Mouse (Mus musculus): Measurements from ENCODE around the gene Kalrn.
A peak's percentile ranks its signal among the peaks of the same experiment; 100 is the strongest.

Kalrn gene

DNA sequence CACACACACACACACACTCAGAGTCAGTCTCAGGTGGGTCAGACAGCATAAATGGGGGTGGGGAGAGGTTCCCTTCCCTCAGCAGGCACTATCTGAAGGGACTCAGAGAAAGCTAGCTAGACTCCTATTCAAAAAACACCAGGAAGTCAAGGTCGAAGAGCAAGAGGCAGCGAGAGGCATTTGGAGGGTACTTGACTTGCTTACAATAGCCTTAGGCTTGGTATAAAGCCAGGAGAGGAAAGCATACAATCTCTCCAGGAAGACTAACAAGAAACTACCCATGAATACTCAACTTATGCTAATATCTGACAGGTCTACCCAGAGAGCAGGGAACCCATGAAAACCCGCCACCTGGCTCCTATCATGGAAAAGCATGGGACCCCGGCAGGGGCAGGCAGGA lies 543.0 kb downstream of the Kalrn start:
- no peak for DNase-seq

DNA sequence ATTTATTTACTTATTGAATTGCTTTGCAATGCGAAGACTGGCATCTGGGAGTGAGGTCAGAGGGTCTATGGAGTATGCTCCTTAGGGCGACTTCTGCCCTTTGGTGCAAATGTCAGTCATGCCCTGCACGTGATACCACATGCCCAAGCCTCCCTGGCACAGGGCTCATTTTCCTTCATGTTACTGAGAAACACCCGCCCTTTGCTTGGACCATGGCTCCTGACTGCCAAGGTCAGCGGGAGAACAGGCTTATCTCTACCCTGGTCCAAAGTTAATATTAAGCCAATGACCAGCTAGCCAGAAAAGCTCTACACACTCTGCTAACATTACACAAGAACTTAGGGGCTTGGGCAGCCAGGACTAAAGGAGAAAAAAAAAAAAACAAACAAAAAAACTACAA lies 543.5 kb downstream of the Kalrn start:
- DNase-seq = peak in 1 of 2 experiments; percentile 11

DNA sequence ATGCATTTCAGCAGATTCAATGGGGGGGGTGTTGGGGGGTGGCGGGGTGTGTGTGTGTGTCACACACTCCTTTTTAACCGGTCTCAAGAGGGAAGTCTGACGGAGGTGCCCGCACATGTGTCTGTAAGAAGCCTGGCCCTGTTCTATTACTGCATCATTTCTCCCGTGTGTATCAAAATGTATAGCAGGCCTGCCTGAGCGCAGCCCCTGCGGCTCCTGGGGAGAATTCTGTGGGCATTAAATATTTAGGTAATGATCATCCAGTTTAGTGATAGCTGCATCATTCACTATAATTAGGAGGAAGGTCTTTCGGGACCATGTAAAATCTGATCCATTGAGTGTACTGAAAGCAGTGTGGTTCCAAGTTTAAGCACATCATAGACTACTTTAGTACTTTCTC lies 556.1 kb downstream of the Kalrn start:
- DNase-seq = no peak

DNA sequence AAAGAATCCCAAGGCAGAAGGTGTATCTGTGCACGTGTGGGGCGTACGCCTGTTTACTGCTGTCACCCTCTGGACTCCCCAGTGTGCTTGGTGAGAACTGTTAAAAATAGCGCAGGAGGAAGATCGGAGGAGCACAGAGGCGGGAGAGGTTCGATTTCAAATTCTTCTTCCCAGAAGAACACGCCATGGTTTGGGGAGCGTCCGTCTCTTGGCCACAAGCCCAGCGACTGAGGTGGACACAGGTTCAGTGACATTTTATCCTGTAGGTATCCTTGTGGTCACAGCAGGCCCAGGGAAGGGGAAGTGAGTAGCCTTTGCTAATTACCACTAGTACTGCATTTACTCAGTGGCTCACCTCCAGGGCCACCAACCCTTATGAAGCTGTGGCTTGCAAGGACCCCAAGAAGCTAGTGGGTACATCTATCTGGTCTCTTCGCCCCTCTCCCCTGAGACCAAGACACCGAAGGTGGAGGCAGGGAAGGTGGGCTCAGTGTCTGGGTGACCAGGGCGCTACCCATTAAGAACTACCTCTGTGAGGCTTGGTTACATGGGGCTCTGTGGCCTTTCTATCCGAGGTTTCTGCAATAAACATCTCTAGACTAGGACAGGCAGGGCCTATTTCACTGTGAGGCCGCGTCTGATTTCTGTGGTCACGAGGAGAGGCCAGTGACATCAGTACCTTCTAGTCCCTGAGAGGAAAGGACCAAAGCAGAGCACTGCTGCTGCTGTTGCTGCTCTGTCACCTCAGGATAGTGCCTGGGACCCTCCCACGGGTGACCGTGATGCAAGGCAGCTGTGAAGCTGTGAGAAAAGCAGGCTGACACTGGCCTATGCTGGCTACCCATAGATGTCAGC lies 561.1 kb downstream of the Kalrn start:
- no peak for DNase-seq

DNA sequence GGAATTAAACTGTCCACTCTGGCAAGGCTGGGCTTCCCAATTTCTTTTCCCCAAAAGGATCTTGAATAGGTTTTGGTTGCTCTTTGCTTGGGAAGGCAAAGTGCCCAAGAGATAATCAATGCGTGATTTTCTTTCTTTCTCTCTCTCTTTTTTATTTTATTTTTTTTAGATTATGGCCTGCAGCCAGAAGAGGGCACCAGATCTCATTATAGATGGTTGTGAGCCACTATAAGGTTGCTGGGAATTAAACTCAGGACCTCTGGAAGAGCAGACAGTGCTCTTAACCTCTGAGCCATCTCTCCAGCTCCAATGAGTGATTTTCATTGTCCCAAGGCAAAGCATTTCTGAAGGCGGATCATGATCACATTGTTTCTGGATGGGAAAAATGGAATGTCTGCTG lies 563.8 kb downstream of the Kalrn start:
- DNase-seq = no peak

DNA sequence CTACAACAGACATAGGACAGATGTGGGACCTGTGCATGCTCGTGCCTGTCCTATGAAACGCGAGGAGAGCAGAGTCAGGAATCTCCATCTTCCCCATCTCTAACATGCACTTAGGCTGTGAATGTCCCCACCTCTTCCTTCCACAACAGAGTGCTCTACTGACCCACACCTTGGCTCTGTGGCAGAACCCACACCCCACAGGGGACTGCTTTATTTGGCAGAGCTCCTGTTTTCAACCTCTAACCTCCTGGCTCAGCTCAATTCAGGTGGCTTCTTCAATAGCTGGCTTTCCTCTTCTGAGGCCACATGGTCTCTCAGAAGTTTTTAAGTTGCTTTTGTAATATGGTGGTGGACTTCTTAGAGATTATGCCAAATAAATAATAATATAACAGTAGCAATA lies 567.3 kb downstream of the Kalrn start:
- DNase-seq = peak in 1 of 2 experiments; percentile 60

DNA sequence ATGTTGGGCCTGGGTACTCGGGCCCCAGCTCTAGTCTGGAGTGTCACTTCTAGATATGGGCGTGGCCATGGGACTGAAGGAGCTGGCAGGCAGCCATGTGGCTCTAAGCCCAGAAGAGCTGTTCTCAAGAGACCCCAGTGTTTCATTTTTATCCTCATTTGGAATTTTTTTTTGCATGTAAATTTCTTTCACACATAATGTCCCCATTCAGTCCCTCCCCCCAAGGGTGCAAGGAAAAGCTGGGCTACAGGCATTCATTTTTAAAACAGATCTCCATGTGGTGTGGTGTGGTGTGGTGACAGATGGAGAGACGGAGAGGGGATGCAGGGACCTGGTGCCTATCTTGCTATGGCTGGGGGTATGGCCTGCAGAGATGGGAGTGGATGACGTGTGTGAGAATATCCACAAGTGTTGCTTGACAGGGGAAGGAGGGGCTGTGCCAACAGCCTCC lies 569.2 kb downstream of the Kalrn start:
- peak; percentile 57 to 76 for DNase-seq

DNA sequence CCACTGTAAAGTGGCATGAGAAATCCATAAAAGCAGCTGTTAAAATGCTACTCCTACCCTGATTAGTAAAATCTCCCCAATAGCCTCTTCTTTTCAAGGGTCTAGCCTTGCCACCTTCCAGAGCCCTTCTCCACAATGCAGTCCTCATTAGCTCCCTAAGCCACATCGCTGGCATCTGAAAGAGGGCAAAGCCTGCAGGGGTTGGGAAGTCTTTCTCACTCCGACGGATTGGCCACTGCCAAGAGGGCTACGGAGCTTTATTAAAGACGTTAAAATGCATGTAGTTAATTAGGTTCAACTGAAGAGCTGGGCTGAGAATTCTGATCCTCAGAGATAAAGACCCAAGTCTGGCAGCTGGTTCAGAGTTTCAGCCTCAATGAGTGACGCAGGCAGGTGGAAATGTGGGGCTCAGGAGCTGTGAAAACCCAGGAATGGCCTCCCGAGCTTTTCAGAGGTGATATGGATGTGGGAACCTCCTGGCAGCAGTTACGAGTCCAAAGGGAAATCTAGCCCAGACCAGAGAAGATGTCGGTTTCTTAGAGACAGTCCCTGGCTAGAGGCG lies 569.7 kb downstream of the Kalrn start:
- DNase-seq = no peak

DNA sequence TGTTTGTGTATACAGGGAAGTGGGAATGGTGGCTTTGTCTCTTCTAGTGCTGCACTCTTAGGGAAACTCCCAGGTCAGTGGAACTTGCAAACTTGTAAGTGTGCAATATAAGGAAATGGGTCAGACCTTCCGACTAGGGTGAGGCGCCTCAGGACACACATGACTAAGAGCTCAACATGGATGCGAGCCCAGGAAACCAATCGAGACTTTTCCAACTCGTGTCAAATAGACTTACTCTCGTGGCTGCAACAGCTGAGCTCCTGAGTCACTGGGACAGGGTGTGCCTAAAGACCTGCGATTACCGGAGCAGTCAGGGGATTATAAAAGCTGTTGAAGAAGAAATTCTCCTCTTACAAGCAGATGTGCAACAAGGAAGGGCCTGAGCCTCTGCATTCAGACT lies 572.6 kb downstream of the Kalrn start:
- DNase-seq = no peak

DNA sequence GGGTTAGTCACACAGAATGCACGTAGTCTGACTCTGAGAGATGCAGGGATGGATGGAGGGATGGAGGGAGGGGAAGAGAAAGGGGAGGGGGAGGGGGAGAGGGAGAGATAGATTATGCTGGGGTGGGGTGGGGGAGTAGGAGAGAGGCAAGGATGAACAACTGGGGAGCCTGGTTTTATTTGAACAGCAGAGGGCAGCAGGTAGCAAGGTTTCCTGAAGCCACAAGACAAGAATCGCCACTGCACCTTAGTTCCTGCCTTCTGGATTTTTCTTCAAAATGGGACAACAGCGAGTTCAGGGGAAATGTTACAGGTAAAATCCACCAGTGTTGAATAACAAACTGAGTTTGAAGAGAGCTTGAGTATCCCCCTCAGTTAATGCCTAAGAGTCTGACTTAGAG lies 573.9 kb downstream of the Kalrn start:
- DNase-seq = peak; percentile 79 to 83

DNA sequence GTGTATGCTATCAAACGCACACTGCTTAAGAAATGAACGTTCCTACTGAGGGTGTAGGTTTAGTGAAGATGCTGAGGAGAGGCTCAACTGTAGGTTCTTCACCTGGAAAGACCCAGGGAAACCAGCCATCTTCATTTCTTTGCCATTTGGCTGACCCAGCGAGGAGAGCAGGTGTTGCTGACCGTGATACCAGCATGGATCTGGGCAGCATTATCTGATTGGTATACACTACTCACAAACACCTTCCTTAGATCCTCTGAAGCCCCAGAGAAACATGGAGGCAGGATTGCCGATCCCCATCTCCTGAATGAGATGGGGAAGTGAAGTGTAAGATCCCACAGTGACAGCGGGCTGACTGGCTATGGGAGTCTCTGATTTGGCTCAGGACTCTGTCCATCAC lies 575.3 kb downstream of the Kalrn start:
- peak; percentile 72 to 83 for DNase-seq

DNA sequence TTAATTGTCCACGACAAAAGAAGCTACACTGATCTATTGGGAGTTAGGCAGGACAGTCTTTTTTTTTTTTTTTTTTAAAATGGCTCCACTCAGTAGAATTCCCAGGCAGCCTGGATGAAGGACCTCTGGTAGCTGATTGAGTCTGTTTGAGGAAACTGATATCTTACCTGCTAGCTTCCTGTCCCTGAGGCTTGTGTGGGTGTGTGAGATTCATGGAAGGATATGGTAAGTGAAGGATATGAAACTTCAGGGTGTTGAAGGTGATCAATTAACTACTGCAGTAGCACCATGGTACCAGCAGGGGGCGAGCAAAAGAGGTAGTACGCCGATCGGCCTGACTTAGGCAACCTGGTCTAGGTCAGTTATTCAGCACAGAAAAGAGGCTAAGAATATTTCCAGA lies 577.3 kb downstream of the Kalrn start:
- DNase-seq = peak; percentile 70 to 82

DNA sequence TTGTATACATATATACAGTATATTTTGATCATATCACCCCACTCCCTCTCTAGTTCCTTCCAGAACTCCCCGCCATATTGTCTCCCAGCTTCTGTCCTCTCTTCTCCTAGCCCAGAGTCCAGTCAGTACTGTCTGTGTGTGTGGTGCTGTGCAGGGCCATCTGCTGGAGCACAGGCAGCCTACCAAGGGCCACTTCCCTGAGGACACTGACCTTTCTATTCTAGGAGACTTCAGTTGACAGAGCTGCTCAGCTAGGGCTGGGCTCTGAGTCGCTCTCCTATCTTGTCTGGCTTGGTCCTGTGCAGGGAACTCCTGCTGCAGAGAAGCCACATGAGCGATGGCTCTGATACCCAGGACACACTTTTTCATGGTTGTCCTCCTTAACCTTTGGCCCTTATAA lies 577.8 kb downstream of the Kalrn start:
- peak in 1 of 2 experiments; percentile 28 for DNase-seq

DNA sequence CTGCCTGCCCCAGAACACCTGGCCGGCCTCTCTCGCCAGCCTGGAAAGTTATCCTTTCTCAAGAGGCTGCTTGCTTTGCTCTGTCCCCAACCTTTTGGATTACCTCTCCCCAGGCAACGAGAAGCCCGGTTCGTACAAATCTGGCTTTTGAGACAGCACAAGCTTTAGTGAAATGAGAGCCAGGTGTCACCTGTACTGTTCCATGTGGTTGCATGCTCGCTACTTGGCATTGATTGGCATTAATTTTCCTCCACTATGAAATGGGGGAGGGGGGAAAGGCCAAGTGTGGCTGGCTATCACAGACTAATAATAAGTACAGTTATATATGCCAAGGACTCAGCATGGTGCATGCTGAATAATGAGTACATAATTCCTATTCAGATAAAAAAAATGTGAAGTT lies 579.0 kb downstream of the Kalrn start:
- peak; percentile 41 to 53 for DNase-seq

DNA sequence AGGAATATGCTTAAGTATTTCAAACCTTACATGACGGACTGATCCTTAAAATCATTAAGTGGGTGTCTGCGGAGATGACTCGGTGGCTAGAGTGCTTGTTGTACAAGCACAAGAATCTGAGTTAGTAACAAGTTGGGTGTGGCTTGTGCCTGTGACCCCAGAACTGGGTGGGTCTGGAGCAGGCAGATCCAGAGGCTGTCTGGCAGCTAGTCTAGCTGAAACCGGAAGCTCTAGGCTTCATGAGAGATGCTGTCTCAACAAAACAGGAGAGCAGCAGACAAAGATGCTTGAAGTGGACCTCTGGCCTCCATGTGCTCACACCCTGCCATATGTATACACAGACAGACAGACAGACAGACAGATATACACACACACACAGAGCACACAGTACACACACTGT lies 582.6 kb downstream of the Kalrn start:
- no peak for DNase-seq

DNA sequence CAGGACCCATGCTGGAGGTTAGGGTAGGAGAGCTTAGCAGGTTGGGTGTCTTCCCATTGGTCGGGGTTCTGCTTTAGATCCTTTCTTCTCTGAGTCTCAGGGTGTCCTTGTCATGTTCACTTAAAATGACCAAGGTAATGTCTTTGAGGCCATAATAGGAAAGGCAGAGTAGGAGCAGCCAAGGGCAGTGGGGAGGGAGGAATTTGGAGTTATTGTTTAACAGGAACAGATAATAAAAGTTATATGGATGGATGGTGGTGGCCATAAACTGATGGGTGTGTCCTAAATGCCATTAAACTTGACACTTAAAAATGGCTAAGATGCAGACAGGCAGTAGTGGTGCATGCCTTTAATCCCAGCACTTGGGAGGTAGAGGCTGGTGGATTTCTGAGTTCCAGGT lies 584.2 kb downstream of the Kalrn start:
- DNase-seq = no peak

DNA sequence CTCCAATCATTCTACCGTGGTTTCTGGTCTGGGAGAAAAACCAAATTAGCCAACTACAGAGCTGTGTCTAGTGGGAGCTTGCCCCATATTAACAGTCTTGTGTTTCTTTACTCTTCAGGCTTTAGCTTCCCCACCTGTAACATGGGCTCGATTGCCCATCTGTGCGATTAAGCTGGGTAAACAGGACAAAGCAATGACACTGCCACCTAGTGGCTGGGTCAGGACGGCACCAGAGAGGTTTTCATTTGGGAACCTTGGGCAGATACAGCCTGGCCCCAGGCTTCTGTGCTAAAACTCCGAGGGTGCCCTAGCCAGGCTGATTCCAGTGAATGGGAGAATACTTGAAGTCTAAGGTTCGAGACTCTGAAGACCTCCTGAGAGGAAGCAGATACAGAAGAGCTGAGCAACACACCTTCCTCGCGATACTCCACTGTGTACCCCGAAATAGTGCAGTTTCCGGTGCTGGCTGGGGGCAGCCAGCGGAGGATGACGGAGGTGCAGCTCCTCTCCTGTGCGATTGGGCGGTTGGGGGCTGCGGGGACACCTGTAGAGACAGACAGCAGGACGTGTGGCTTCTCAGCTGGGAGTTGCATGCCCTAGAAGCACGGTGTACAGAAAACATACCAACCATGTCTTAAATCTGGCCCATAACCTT lies 584.8 kb downstream of the Kalrn start:
- peak; percentile 54 to 56 for DNase-seq

DNA sequence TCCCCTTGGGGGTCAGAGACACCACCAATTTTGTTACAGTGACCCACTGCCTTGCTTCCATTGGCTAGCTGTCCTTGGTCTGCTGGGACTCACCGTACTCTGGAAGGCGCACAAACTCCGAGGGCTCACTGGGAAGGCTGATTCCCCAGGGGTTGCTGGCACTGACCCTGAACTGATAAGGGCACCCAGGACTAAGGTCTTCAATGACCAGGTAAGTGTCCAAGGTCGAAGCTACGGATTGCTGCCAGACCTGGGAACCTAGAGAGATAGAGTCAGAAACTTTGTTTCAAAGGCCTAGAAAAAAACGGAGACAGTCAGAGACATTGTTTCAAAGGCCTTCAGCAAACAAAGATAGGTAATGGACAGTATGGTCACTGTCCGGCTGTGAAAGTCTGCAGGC lies 586.3 kb downstream of the Kalrn start:
- DNase-seq = no peak

DNA sequence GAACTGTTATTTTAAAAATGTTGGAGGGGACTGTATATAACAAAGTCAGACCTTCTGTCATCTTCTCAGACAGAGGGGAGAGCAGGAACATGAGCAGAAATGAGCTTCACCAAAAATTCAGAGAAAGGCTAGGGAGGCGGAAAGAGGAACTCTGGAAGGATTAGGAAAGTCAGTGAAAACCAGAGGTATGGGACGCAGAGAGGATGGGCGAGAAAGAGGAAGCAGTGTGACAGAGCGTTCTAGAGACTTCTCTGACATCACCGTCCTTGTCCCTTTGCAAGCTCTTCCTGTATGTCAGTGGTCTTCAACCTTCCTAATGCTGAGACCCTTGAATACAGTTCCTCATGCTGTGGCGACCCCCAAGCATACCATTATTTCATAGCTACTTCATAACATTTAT lies 588.0 kb downstream of the Kalrn start:
- no peak for DNase-seq

DNA sequence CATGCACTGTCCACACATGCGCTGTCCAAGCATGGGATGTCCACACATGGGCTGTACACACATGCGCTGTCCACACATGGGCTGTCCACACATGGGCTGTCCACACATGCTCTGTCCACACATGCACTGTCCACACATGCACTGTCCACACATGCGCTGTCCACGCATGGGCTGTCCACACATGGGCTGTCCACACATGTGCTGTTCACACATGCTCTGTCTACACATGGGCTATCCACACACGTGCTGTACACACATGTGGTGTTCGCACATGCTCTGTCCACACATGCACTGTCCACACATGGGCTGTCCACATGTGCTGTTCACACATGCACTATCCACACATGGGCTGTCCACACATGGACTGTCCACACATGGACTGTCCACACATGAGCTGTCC lies 589.6 kb downstream of the Kalrn start:
- DNase-seq = no peak

DNA sequence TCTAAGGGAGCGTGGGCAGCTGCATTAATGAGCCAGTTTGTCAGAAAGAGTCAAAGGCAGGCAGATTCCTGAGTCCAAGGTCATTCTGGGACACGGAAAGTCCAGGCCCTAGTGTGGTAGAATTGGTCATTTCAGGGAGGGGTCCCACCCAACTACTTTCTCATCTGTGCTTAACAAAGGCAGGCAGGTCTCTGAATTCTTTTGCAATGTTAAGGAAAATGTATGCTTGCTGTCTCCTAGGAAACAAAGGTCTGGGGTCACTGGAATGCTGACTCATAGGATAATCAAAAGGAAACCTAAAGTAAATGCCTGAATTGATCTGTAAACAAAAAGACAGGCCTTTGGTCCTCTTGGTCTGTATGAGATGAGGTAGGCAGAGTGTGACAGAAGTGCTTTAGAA lies 593.5 kb downstream of the Kalrn start:
- DNase-seq = no peak

DNA sequence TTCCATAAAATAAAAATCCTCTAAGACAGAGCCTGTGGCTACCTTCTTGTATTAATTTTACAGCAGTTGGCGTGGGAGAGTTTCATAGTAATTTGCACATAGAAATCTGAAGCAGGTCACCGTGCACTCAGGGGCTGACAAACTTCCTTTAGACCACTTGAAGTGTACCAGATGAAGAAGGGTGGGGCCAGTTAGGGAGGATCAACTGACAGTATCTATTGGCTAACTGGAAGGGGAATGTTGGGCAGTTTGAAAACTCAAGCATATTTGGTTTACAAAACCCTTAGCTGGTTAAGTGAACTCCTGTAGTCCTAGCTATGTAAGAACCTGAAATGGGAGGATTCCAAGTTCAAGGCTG lies 606.1 kb downstream of the Kalrn start:
- DNase-seq = peak in 1 of 2 experiments; percentile 34

DNA sequence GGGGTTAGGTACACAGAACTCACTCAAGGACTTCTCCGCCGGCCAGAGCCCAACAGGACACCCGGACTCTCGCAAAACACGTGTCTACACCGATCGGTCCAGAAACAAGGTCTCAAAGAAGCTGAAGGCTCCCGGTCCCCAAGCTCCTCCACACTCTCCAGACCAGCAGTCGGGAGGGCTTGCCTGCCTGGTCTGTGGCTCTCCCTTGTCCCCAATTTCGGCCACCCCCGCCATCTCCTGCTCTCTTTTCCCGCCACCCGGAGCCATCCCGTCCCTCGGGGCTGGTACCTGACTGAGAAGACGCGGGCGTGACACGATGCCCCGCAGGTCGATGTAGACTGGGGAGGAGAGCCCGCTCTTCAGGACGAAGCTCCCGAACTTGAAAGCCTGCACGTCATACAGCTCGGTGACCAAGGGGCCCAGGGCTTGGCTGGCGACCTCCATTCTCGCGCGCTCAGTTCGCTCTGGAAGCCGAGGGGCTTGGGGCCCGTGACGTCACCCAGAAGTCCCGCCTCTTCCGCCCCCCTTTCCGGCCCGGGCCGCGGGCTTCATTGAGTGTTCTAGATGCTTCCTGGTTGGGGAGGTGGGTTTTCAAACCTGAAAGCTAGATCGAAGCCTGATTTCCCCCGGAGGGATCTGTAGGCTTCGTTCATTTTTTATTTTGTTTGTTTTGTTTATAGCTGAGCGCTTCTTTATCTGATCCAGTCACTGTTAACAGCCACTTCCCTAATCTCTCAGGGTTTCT lies 606.6 kb downstream of the Kalrn start, which contains the start of gene Umps:
TSS of gene Umps (minus strand) at position 501 of the 745 bp plus-strand sequence.
- peak; percentile 89 to 92 for DNase-seq

Data from cerebellum, postnatal 14 days (tissue).